7 mouse cellular contexts compared by ENCODE assay signal in the genomic region with DNA sequence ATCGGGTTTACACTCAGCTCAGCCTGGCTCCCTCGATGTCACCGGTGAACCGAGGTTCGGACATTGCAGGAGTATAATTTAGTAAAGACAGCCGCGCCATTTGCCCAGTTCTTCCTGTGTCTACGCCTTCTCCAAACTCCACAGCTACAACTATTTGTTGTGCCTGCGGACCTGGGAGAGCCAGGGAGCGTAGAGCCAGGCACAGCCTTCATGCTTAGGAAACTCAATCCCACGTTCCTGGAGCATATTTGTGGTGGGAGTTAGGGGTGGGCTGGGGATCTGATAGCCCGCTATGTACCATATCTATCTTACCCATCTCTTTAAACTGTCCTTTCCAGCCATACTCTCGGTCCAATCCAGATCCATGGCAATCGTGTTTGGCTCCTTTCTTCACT. TPM values are rescaled to one million over a fixed set of nuclear protein-coding genes. Genes with fewer than 3 reads are reported as not detected.
DNase-seq lines count a peak whose midpoint lies in the region; ATAC-seq and TF ChIP-seq lines count a peak whose summit lies in the region.

No protein-coding gene starts in this region.

- no peak for DNase-seq in lung, postnatal 0 days (ENCODE audit: low spot score)
- DNase-seq in lung, postnatal 4 days: no peak
- no peak for DNase-seq in right cerebral cortex, postnatal 36 days (ENCODE audit: low spot score in 2 of 2)

- peak overlapping the region; percentile 70 for H3K4me2 ChIP-seq in lung, postnatal 0 days (replicated peaks; ENCODE audit: low read depth, low read length)
- H3K4me2 ChIP-seq in limb, embryonic 12.5 days: peak overlapping the region; percentile 86

- no peak for TF ChIP-seq POLR2A in small intestine, adult 2 months (IDR thresholded peaks at IDR 0.05; ENCODE audit: low read depth, low read length)

- WGBS in lung, postnatal 0 days: 1% methylated on average over 14 of the region's 14 CpGs
- WGBS in limb, embryonic 12.5 days: 3% methylated on average over 14 of the region's 14 CpGs
- under 1% methylated on average over 14 of the region's 14 CpGs for WGBS in small intestine, adult 2 months

- no peaks in the 10 kb centered on the region for H3K9me3 ChIP-seq in lung, postnatal 0 days (ENCODE audit: low read length)
- H3K9me3 ChIP-seq in limb, embryonic 12.5 days: no peaks in the 10 kb centered on the region

- H3K27ac ChIP-seq in lung, postnatal 0 days (ENCODE audit: low read length): peak overlapping the region; percentile 92
- H3K27ac ChIP-seq in limb, embryonic 12.5 days: peak overlapping the region; percentile 76
- H3K27ac ChIP-seq in small intestine, adult 2 months (ENCODE audit: insufficient read depth, low read depth, low read length): peak overlapping the region; percentile 88

- peak overlapping the region; percentile 79 for H3K4me3 ChIP-seq in lung, postnatal 0 days (ENCODE audit: low read depth, low read length)
- peak overlapping the region; percentile 77 for H3K4me3 ChIP-seq in limb, embryonic 12.5 days (replicated peaks)
- H3K4me3 ChIP-seq in small intestine, adult 2 months (ENCODE audit: low read depth, low read length): peak overlapping the region; percentile 94

- no peak for TF ChIP-seq EP300 in lung, postnatal 0 days (IDR thresholded peaks at IDR 0.05)

- peaks cover 4% of the 10 kb centered on the region; the same call in 1 of the 2 replicates for H3K4me1 ChIP-seq in lung, postnatal 0 days (ENCODE audit: insufficient read depth, low read depth, low read length)
- peaks cover 21% of the 10 kb centered on the region for H3K4me1 ChIP-seq in limb, embryonic 12.5 days (replicated peaks)
- peaks cover 10% of the 10 kb centered on the region; the same call in 1 of the 2 replicates for H3K4me1 ChIP-seq in small intestine, adult 2 months (ENCODE audit: control insufficient read depth, insufficient read depth, insufficient read length, low read length)

- no peak; the same call in 1 of the 2 replicates for ATAC-seq in lung, postnatal 0 days
- peak; percentile 22; the same call in 1 of the 2 replicates for ATAC-seq in erythroid progenitor cell, adult 5-6 weeks (replicated peaks; ENCODE audit: low FRiP score, poor library complexity, severe bottlenecking)
- ATAC-seq in limb, embryonic 12.5 days (ENCODE audit: insufficient number of reproducible peaks, insufficient read depth, low FRiP score, low TSS enrichment, low read depth): no peak
- no peak; the same call in 1 of the 2 replicates for ATAC-seq in frontal cortex, adult (ENCODE audit: low TSS enrichment)

- TF ChIP-seq CTCF in lung, postnatal 0 days (IDR thresholded peaks at IDR 0.05): no peak
- TF ChIP-seq CTCF in small intestine, adult 2 months (IDR thresholded peaks at IDR 0.05; ENCODE audit: extremely low read depth, insufficient read length, insufficient replicate concordance, low read depth, low read length): no peak

- no peaks in the 10 kb centered on the region for H3K27me3 ChIP-seq in lung, postnatal 0 days (replicated peaks; ENCODE audit: insufficient read depth, low read length)
- no peaks in the 10 kb centered on the region for H3K27me3 ChIP-seq in limb, embryonic 12.5 days
- no peaks in the 10 kb centered on the region for H3K27me3 ChIP-seq in small intestine, adult 2 months (ENCODE audit: control insufficient read depth, insufficient read depth, low read length)

- peak overlapping the region; percentile 83 for H3K9ac ChIP-seq in lung, postnatal 0 days (replicated peaks; ENCODE audit: low read depth)
- peak overlapping the region; percentile 82 for H3K9ac ChIP-seq in limb, embryonic 12.5 days (replicated peaks)

- 0 out of 2 replicates have a peak, but pooled peaks cover 9% of the 10 kb centered on the region for H3K36me3 ChIP-seq in lung, postnatal 0 days (ENCODE audit: insufficient read depth, low read length)
- peaks cover 42% of the 10 kb centered on the region for H3K36me3 ChIP-seq in limb, embryonic 12.5 days
- H3K36me3 ChIP-seq in small intestine, adult 2 months (ENCODE audit: control insufficient read depth, insufficient read depth, low read length): peaks cover 21% of the 10 kb centered on the region

RNA-seq across cellular contexts. Expression of gene Ift20, which starts 0.5 kb away (rescaled TPM):
- polyA plus RNA-seq in lung, postnatal 0 days (2015; fragmentation: Nextera tagmentation; extraction: Ambion mirVana): 216 and 222 TPM in 2 replicates
- total RNA-seq in erythroid progenitor cell, adult 5-6 weeks (2015; ENCODE audit: low replicate concordance): 63.1 and 72.5 TPM in 2 replicates
- total RNA-seq in erythroid progenitor cell, adult 5-6 weeks (2017; ENCODE audit: low replicate concordance): 20.1 and 72.1 TPM in 2 replicates
- 129 and 132 TPM in 2 replicates for polyA plus RNA-seq in limb, embryonic 12.5 days (2016; fragmentation: Nextera tagmentation; extraction: Ambion mirVana)
- polyA plus RNA-seq in small intestine, adult 2 months (2012; rRNA removed): 114 and 137 TPM in 2 replicates

RNA-seq across cellular contexts. Expression of gene Tnfaip1, which starts 0.6 kb away (rescaled TPM):
- 93.3 and 96.6 TPM in 2 replicates for polyA plus RNA-seq in lung, postnatal 0 days (2015; fragmentation: Nextera tagmentation; extraction: Ambion mirVana)
- total RNA-seq in erythroid progenitor cell, adult 5-6 weeks (2015; ENCODE audit: low replicate concordance): 2.1 and 2.2 TPM in 2 replicates
- 0.61 TPM in 1 of 2 replicates, not detected in the other for total RNA-seq in erythroid progenitor cell, adult 5-6 weeks (2017; ENCODE audit: low replicate concordance)
- 70.4 and 72.5 TPM in 2 replicates for polyA plus RNA-seq in limb, embryonic 12.5 days (2016; fragmentation: Nextera tagmentation; extraction: Ambion mirVana)
- polyA plus RNA-seq in small intestine, adult 2 months (2012; rRNA removed): 31.3 and 64.5 TPM in 2 replicates

RNA-seq across cellular contexts. Expression of gene Tmem97, which starts 13.9 kb away (rescaled TPM):
- 36.0 and 46.0 TPM in 2 replicates for polyA plus RNA-seq in lung, postnatal 0 days (2015; fragmentation: Nextera tagmentation; extraction: Ambion mirVana)
- total RNA-seq in erythroid progenitor cell, adult 5-6 weeks (2015; ENCODE audit: low replicate concordance): 22.2 and 26.7 TPM in 2 replicates
- 6.0 and 14.0 TPM in 2 replicates for total RNA-seq in erythroid progenitor cell, adult 5-6 weeks (2017; ENCODE audit: low replicate concordance)
- 63.3 and 63.9 TPM in 2 replicates for polyA plus RNA-seq in limb, embryonic 12.5 days (2016; fragmentation: Nextera tagmentation; extraction: Ambion mirVana)
- 32.4 and 47.0 TPM in 2 replicates for polyA plus RNA-seq in small intestine, adult 2 months (2012; rRNA removed)

RNA-seq across cellular contexts. Expression of gene Poldip2, which starts 24.7 kb away (rescaled TPM):
- 105 and 111 TPM in 2 replicates for polyA plus RNA-seq in lung, postnatal 0 days (2015; fragmentation: Nextera tagmentation; extraction: Ambion mirVana)
- total RNA-seq in erythroid progenitor cell, adult 5-6 weeks (2015; ENCODE audit: low replicate concordance): 8.6 and 9.6 TPM in 2 replicates
- 4.0 and 8.1 TPM in 2 replicates for total RNA-seq in erythroid progenitor cell, adult 5-6 weeks (2017; ENCODE audit: low replicate concordance)
- 176 and 180 TPM in 2 replicates for polyA plus RNA-seq in limb, embryonic 12.5 days (2016; fragmentation: Nextera tagmentation; extraction: Ambion mirVana)
- polyA plus RNA-seq in small intestine, adult 2 months (2012; rRNA removed): 18.1 and 24.9 TPM in 2 replicates

RNA-seq across cellular contexts. Expression of gene Tmem199, which starts 24.7 kb away (rescaled TPM):
- polyA plus RNA-seq in lung, postnatal 0 days (2015; fragmentation: Nextera tagmentation; extraction: Ambion mirVana): 32.3 and 32.4 TPM in 2 replicates
- 2.5 TPM in 1 of 2 replicates, not detected in the other for total RNA-seq in erythroid progenitor cell, adult 5-6 weeks (2015; ENCODE audit: low replicate concordance)
- 7.7 and 10.1 TPM in 2 replicates for total RNA-seq in erythroid progenitor cell, adult 5-6 weeks (2017; ENCODE audit: low replicate concordance)
- 51.9 and 56.1 TPM in 2 replicates for polyA plus RNA-seq in limb, embryonic 12.5 days (2016; fragmentation: Nextera tagmentation; extraction: Ambion mirVana)
- 3.7 and 3.8 TPM in 2 replicates for polyA plus RNA-seq in small intestine, adult 2 months (2012; rRNA removed)
